Mouse (Mus musculus) lung, adult 2 months (tissue): ENCODE data around the gene Sbp. TPM values are rescaled to one million over a fixed set of nuclear protein-coding genes. Genes with fewer than 3 reads are reported as not detected.
"Not testable (repeated sequence)": the region's sequence is repeated elsewhere in the genome, so short reads cannot be mapped to it uniquely, and the experiment has no call there.

Source experiments
- DNase-seq: peaks from one replicate; pipeline ENCODE4 v3.0.0; 2022
- H3K4me1 ChIP-seq: fragments of 200-500 bp; 2 replicates; pipeline ENCODE4 v1.6.1; 2011; ENCODE audit warnings: low read length; ENCODE audit not compliant: control insufficient read depth, insufficient read depth
- H3K4me3 ChIP-seq: fragments of 200-500 bp; replicated peaks from 2 replicates; pipeline ENCODE3; 2011; ENCODE audit warnings: low read depth, mild to moderate bottlenecking, control low read depth, low read length; ENCODE audit errors: extremely low read depth
- CTCF ChIP-seq: fragments of 200-500 bp; IDR thresholded peaks from 2 replicates; pipeline ENCODE4 v1.5.1; 2011; ENCODE audit warnings: mild to moderate bottlenecking, low read length, control low read depth; ENCODE audit not compliant: insufficient read depth
- POLR2A ChIP-seq: fragments of 200-500 bp; IDR thresholded peaks from 2 replicates; pipeline ENCODE4 v1.6.1; 2011; ENCODE audit warnings: low read depth, mild to moderate bottlenecking, control low read depth, low read length, borderline replicate concordance; ENCODE audit errors: extremely low read depth
- WGBS: fragments of 180-500 bp; shearing (Covaris S2); methylation state at CpG from one replicate; pipeline ENCODE4 v1.1.7; 2018; 5-methylcytosine and 5-hydroxymethylcytosine counted together
- polyA plus RNA-seq: library from polyadenylated mRNA; depleted of rRNA; stranded (reverse); fragments of >200 nt; gene quantifications from 2 replicates; pipeline ENCODE4 v1.2.3, GENCODE M21; 2012; rRNA removed

Sbp gene
- not detected in 2 replicates for polyA plus RNA-seq

- Histone ChIP-seq H3K4me3 (no peak within 1 kb of the TSS), H3K4me1 (no peaks in the 10 kb centered on the region)
- DNase-seq = no peak
- no peak for TF ChIP-seq CTCF
- no peak for TF ChIP-seq POLR2A
Measured at GRCm38 (mm10) chr17:23941372-23941771, at the start of gene Sbp. Gene Sbp (plus strand): TSS chr17:23941672.

GRCm38 (mm10) chr17:23917158-23917557 is 24.3 kb upstream of the Sbp start, which contains the start of gene Dcpp3:
Gene Dcpp3 (plus strand): TSS chr17:23917458.
- H3K4me1 ChIP-seq, H3K4me3 ChIP-seq, DNase-seq: not testable (repeated sequence)
- 43% methylated on average over 4 of the region's 4 CpGs for WGBS

GRCm38 (mm10) chr17:23924531-23925007 is 16.9 kb upstream of the Sbp start:
- peaks cover 4% of the 10 kb centered on the region; the same call in 1 of the 2 replicates for H3K4me1 ChIP-seq
- peak overlapping the region; percentile 74 for H3K4me3 ChIP-seq
- WGBS = under 1% methylated on average over 29 of the region's 29 CpGs
- TF ChIP-seq CTCF (no peak), POLR2A (peak; percentile 82; the same call in 1 of the 2 replicates)
- DNase-seq = peak; percentile 87

GRCm38 (mm10) chr17:23925090-23925493 is 16.4 kb upstream of the Sbp start:
- H3K4me1 ChIP-seq = peaks cover 4% of the 10 kb centered on the region; the same call in 1 of the 2 replicates
- DNase-seq = no peak

GRCm38 (mm10) chr17:23931157-23931556 is 10.3 kb upstream of the Sbp start:
- no peak for TF ChIP-seq CTCF
- TF ChIP-seq POLR2A = no peak

More at GRCm38 (mm10) chr17:23925090-23925493, 16.4 kb upstream of the Sbp start:
- TF ChIP-seq CTCF (no peak), POLR2A (peak; percentile 26; the same call in 1 of the 2 replicates)
- under 1% methylated on average over 14 of the region's 14 CpGs for WGBS
- H3K4me3 ChIP-seq = peak overlapping the region; percentile 37

GRCm38 (mm10) chr17:23947486-23947885 is 6.0 kb downstream of the Sbp start:
- H3K4me1 ChIP-seq, DNase-seq, H3K4me3 ChIP-seq: not testable (repeated sequence)
- WGBS = 79% methylated on average over 4 of the region's 4 CpGs

More at GRCm38 (mm10) chr17:23931157-23931556, 10.3 kb upstream of the Sbp start:
- Histone ChIP-seq H3K4me3 (no peak overlapping the region), H3K4me1 (no peaks in the 10 kb centered on the region)
- WGBS = 48% methylated on average over 5 of the region's 5 CpGs
- DNase-seq = no peak

- 73% methylated on average over 2 of the region's 2 CpGs for WGBS
Measured at GRCm38 (mm10) chr17:23949068-23949467, 7.6 kb downstream of the Sbp start.

GRCm38 (mm10) chr17:23950828-23951227 is 9.4 kb downstream of the Sbp start:
- DNase-seq, H3K4me1 ChIP-seq, H3K4me3 ChIP-seq: not testable (repeated sequence)
- WGBS = 63% methylated on average over 4 of the region's 4 CpGs

More at GRCm38 (mm10) chr17:23949068-23949467, 7.6 kb downstream of the Sbp start:
- TF ChIP-seq POLR2A (no peak), CTCF (no peak)
- Histone ChIP-seq H3K4me1 (no peaks in the 10 kb centered on the region), H3K4me3 (no peak overlapping the region)
- DNase-seq = no peak

- Histone ChIP-seq H3K4me1 (no peaks in the 10 kb centered on the region), H3K4me3 (no peak within 1 kb of the TSS)
- DNase-seq = no peak
- TF ChIP-seq POLR2A (no peak), CTCF (no peak)
- WGBS = 78% methylated on average over 5 of the region's 5 CpGs
Measured at GRCm38 (mm10) chr17:23955174-23955573, 13.7 kb downstream of the Sbp start, which contains the start of gene Sbpl. Gene Sbpl (minus strand): TSS chr17:23955274.

- DNase-seq = peak; percentile 58
- H3K4me1 ChIP-seq = no peaks in the 10 kb centered on the region
- H3K4me3 ChIP-seq = no peak overlapping the region
- TF ChIP-seq CTCF = peak; percentile 99
- no peak for TF ChIP-seq POLR2A
- WGBS = 36% methylated on average over 3 of the region's 3 CpGs
Measured at GRCm38 (mm10) chr17:23960084-23960738, 18.7 kb downstream of the Sbp start.
